Mouse (Mus musculus) limb, embryonic 12.5 days (tissue): ENCODE measurements around the gene Fam71a. TPM values are rescaled to one million over a fixed set of nuclear protein-coding genes. Genes with fewer than 3 reads are reported as not detected.

Source experiments
- ATAC-seq: fragments of 200-750 bp; cut with Nextera tagmentation; 2 replicates; pipeline ENCODE4 v1.8.0; 2017; ENCODE audit warnings: low read depth, moderate TSS enrichment; ENCODE audit not compliant: insufficient number of reproducible peaks, insufficient read depth, low FRiP score, low TSS enrichment
- H3K27ac ChIP-seq: fragments of 300-500 bp; sonication (generic); 2 replicates; pipeline ENCODE4 v1.5.1; 2016; ENCODE audit warnings: mild to moderate bottlenecking, moderate library complexity
- H3K27me3 ChIP-seq: fragments of 300-500 bp; sonication (generic); 2 replicates; pipeline ENCODE4 v1.6.1; 2016; ENCODE audit warnings: mild to moderate bottlenecking, moderate library complexity
- H3K36me3 ChIP-seq: fragments of 300-500 bp; sonication (generic); 2 replicates; pipeline ENCODE4 v1.6.1; 2016; ENCODE audit warnings: mild to moderate bottlenecking, moderate library complexity
- H3K4me1 ChIP-seq: fragments of 300-500 bp; sonication (generic); replicated peaks from 2 replicates; pipeline ENCODE4 v1.6.1; 2016
- H3K4me2 ChIP-seq: fragments of 300-500 bp; sonication (generic); 2 replicates; pipeline ENCODE4 v1.6.1; 2016; ENCODE audit warnings: mild to moderate bottlenecking, moderate library complexity
- H3K4me3 ChIP-seq: fragments of 300-500 bp; sonication (generic); replicated peaks from 2 replicates; pipeline ENCODE4 v1.5.1; 2016; ENCODE audit warnings: mild to moderate bottlenecking
- H3K9ac ChIP-seq: fragments of 300-500 bp; sonication (generic); replicated peaks from 2 replicates; pipeline ENCODE4 v1.6.1; 2016; ENCODE audit warnings: mild to moderate bottlenecking, moderate library complexity
- H3K9me3 ChIP-seq: fragments of 300-500 bp; sonication (generic); 2 replicates; pipeline ENCODE4 v1.6.1; 2016; ENCODE audit warnings: mild to moderate bottlenecking, moderate library complexity
- WGBS: fragments of 180-500 bp; shearing (Covaris S2); methylation state at CpG from one replicate; pipeline ENCODE4 v1.1.7; 2016; 5-methylcytosine and 5-hydroxymethylcytosine counted together
- polyA plus RNA-seq: library from polyadenylated mRNA; unstranded; fragments of >200 nt; fragmentation: Nextera tagmentation; extraction: Ambion mirVana; gene quantifications from 2 replicates; pipeline ENCODE4 v1.2.1, GENCODE M21; 2016

Fam71a gene
- not detected in 2 replicates for polyA plus RNA-seq

DNA sequence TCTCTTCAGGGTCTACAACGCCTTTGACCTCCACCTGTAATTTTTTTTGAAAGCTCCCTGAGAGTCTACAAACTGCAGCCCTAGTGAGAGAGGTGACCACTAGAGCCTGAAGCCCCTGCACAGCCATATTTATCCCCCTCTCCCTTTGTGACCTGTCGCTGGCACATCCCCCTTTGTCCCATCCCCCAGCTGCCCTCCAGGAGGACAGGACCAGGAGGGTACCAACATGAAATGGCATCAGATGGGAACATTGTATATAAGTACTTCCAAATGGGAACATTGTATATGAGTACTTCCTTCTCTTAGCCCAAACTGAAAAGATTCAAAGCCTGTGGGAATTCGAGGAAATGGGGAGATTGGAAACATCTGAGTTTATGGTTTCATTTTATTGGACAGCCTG lies at the start of gene Fam71a:
Gene Fam71a (minus strand): TSS at position 101 of the 400 bp plus-strand sequence.
- no peaks in the 10 kb centered on the region for H3K36me3 ChIP-seq
- H3K9me3 ChIP-seq = 0 out of 2 replicates have a peak, but pooled peaks cover 4% of the 10 kb centered on the region
- ATAC-seq = no peak
- H3K4me1 ChIP-seq = no peaks in the 10 kb centered on the region
- H3K4me2 ChIP-seq = no peak within 1 kb of the TSS
- H3K9ac ChIP-seq = no peak within 1 kb of the TSS
- no peak within 1 kb of the TSS for H3K27ac ChIP-seq
- no peaks in the 10 kb centered on the region for H3K27me3 ChIP-seq
- H3K4me3 ChIP-seq = no peak within 1 kb of the TSS
- 78% methylated on average over 3 of the region's 3 CpGs for WGBS

DNA sequence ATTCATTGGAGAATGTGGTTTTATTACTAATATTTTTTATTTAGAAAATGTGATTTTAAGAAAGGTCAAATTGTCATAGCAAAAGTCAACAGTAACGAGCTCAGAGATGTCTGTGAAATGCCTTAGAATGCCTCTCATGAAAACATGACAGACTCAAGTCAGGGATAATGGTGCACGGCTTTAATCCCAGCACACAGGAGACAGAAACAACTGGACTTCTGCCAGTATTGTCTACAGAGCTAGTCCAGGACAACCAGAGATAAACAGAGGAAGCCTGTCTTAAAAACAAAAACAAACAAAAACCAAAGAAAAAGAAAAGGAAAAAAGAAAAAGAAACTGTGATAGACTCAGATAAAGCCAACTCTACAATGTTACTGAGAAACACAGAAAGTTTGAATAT lies 46.5 kb upstream of the Fam71a start:
- WGBS = 64% methylated on average over 2 of the region's 2 CpGs

DNA sequence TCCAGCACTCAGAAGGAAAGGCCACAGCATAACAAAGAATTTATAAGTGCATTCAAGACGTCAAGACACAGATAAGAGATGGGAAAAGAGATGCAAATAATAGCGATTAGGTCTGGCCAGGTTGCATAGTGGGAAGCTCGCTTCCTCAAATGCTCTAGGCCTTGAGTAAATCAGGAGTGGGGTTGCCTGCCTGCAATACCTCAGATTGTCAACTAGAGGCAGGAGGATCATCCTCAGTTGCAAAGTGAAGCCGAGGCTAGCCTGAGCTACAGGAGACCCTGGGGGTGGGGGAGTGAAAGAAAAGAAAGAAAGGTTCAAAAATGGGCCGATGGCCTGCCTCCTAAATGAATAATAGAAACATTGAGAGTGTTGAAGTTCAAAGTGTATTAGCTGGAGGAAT lies 41.2 kb upstream of the Fam71a start:
- no peak for ATAC-seq
- H3K27me3 ChIP-seq = no peaks in the 10 kb centered on the region
- 75% methylated on average over 5 of the region's 5 CpGs for WGBS
- no peak overlapping the region for H3K27ac ChIP-seq
- H3K9me3 ChIP-seq = no peaks in the 10 kb centered on the region
- no peak overlapping the region for H3K4me2 ChIP-seq
- H3K36me3 ChIP-seq = no peaks in the 10 kb centered on the region
- H3K4me1 ChIP-seq = no peaks in the 10 kb centered on the region
- H3K9ac ChIP-seq = no peak overlapping the region
- H3K4me3 ChIP-seq = no peak overlapping the region

More for the DNA sequence above, 46.5 kb upstream of the Fam71a start:
- Histone ChIP-seq H3K27ac (no peak overlapping the region), H3K9me3 (no peaks in the 10 kb centered on the region), H3K27me3 (peaks cover 3% of the 10 kb centered on the region), H3K4me2 (no peak overlapping the region), H3K9ac (no peak overlapping the region), H3K4me3 (no peak overlapping the region), H3K4me1 (0 out of 2 replicates have a peak, but pooled peaks cover 3% of the 10 kb centered on the region), H3K36me3 (no peaks in the 10 kb centered on the region)
- ATAC-seq = no peak

DNA sequence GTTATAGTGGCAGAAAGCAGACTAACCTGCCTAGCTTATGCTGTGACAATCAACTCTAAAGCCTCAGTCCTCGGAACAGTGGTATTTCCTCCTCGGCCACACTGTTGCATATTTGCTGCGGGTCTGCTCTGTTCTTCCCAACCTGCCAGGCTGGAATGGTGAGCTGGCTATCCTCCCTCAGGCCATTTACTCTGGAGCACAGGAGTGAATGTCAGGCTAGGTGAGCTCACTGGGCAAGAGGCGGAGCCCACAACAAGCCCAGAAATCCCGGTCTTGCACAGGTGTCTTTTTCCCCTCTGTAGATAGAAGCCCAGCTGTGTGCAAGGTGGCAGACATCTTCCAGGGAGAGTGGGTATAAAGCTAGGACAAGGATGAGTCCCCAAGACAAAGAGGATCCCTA lies 40.3 kb upstream of the Fam71a start:
- Histone ChIP-seq H3K27me3 (no peaks in the 10 kb centered on the region), H3K4me2 (no peak overlapping the region), H3K4me3 (no peak overlapping the region), H3K27ac (no peak overlapping the region), H3K9ac (no peak overlapping the region), H3K4me1 (no peaks in the 10 kb centered on the region), H3K36me3 (no peaks in the 10 kb centered on the region), H3K9me3 (no peaks in the 10 kb centered on the region)
- ATAC-seq = no peak
- 77% methylated on average over 5 of the region's 5 CpGs for WGBS

DNA sequence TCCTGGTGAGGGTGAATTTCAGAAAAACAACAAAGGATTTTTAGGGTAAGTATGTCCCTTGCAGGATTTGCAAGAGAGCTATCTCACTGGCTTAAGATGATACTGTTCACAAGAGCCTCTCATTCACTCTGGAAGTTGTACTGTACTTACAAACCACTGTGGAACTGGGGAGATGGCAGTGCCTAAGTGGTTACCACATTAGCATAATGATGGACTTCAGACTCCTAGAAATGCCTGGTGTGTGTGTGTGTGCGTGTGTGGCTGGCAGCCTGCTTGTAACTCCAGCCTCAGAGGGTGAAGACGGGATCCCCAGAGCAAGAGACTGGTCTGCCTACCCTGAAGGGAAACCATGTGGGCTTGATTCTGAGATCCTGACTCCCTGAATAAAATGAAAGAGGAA lies 38.9 kb upstream of the Fam71a start:
- H3K9ac ChIP-seq = no peak overlapping the region
- no peaks in the 10 kb centered on the region for H3K36me3 ChIP-seq
- H3K4me2 ChIP-seq = no peak overlapping the region
- H3K27ac ChIP-seq = no peak overlapping the region
- H3K4me3 ChIP-seq = no peak overlapping the region
- H3K9me3 ChIP-seq = no peaks in the 10 kb centered on the region
- H3K27me3 ChIP-seq = no peaks in the 10 kb centered on the region
- WGBS = 76% methylated on average over 2 of the region's 2 CpGs
- no peaks in the 10 kb centered on the region for H3K4me1 ChIP-seq
- ATAC-seq = no peak

DNA sequence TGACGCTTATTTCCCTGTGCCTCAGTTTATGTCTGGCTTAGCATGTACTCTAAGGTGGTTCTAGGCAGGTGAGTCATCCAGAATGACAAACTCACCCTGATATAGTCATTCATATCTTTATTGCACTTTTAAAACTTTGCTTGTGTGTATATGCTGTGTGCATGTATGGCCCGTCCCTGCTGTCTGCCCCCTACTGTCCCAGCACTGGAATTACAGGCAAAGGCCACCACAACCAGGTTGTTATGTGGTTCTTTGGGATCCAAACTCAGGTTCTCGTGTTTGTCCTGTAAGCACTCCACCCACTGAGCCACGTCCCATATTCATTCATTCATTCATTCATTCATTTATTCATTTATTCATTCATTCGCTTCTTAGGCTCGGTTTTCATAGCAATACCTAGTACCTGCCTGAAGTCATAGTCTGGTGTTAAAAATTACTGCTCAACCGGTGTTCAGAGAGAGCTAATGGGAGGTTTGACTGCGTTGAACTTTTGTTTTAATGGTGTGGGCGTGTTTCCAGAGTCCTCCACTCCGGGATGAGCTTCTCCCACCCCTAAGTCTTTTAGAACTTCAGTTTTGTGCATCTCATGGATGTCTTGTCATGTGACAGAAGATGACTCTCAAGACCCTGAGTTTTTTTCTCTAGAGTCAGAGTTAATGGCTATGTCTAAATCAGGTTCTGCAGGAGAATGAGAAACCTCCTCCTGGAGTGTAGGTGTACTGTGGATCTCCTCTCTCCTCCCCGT lies 37.8 kb upstream of the Fam71a start:
- WGBS = 83% methylated on average over 11 of the region's 11 CpGs
- H3K4me1 ChIP-seq = no peaks in the 10 kb centered on the region
- H3K9ac ChIP-seq = no peak overlapping the region
- no peaks in the 10 kb centered on the region for H3K36me3 ChIP-seq
- no peak overlapping the region for H3K4me3 ChIP-seq
- no peak overlapping the region for H3K4me2 ChIP-seq
- no peaks in the 10 kb centered on the region for H3K9me3 ChIP-seq
- no peaks in the 10 kb centered on the region for H3K27me3 ChIP-seq
- ATAC-seq = no peak
- no peak overlapping the region for H3K27ac ChIP-seq

DNA sequence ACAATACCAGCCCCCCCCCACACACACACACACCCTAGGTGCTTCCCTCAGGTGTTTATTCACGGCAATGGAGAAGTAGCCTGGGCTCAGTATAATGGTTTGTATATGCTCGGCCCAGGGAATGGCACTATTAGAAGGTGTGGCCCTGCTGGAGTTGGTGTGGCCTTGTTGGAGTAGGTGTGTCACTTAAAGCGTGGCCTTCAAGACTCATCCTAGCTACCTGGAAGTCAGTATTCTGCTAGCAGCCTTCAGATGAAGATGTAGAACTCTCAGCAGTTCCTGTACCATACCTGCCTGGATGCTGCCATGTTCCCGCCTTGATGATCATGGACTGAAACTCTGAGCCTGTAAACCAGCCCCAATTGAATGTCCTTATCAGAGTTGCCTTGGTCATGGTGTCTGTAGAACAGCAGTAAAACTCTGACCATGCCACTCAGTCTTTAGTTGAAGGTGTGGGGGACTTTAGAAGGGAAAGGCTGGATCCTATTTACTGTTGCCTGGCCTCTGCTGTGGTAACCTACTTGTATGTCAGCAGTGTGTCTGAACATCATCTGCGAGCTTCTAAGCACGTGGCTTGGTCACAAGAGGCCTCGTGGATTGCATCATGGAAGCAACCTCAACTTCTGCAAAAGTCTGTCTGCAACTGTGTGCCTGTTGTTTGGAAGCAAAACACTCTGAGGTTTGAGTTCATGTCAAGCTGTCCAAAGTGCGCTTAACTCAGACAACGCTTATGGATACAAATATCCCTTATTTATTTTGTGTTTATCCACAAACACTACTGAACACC lies 36.4 kb upstream of the Fam71a start:
- 86% methylated on average over 9 of the region's 9 CpGs for WGBS
- no peak for ATAC-seq
- Histone ChIP-seq H3K27me3 (no peaks in the 10 kb centered on the region), H3K4me1 (no peaks in the 10 kb centered on the region), H3K4me3 (no peak overlapping the region), H3K9ac (no peak overlapping the region), H3K4me2 (no peak overlapping the region), H3K27ac (no peak overlapping the region), H3K36me3 (no peaks in the 10 kb centered on the region), H3K9me3 (no peaks in the 10 kb centered on the region)

DNA sequence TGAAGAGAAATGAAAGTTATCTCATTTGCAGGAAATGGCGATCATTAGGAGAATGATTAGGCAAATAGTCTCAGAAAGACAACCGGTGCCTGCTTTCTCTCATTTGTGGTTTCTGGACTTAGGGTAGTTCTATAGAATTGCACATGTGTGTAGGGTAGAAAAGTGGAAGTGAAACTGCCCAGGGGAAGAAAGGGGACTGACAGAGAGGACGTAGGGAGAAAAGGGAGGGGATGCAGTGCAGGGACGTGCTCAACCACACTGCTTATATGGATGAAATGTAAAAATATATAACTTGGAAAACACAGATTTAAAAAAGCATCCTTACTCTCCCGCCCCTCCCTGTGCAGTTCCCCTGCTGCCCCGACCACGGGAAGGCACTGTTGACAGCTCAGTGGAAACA lies 33.3 kb upstream of the Fam71a start:
- no peak for ATAC-seq

DNA sequence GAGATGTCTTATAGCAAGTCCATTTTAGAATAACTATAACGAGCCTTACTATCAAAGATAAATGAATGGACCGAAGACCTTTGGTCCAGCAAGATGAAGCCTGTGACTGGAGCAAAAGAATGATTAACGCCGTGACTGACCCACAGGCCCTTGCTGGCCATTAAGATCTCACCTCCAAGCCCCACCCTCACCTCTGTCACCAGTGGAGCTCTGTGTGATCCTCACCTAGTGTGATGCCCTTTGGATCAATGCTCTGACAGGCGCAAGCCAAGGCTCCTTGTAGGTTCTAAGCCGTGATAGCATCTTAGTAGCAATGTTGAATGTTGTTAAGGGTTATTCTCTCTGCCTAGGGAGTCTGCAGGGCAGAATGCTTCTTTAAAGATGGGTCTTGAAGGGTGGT lies 31.4 kb upstream of the Fam71a start:
- Histone ChIP-seq H3K9me3 (no peaks in the 10 kb centered on the region), H3K27ac (no peak overlapping the region), H3K4me2 (no peak overlapping the region), H3K4me1 (no peaks in the 10 kb centered on the region), H3K4me3 (no peak overlapping the region), H3K9ac (no peak overlapping the region), H3K36me3 (no peaks in the 10 kb centered on the region), H3K27me3 (peaks cover 14% of the 10 kb centered on the region)
- ATAC-seq = no peak
- WGBS = 90% methylated on average over 6 of the region's 6 CpGs

More for the DNA sequence above, 33.3 kb upstream of the Fam71a start:
- no peak overlapping the region for H3K4me3 ChIP-seq
- 0 out of 2 replicates have a peak, but pooled peaks cover 4% of the 10 kb centered on the region for H3K27me3 ChIP-seq
- no peaks in the 10 kb centered on the region for H3K36me3 ChIP-seq
- H3K4me1 ChIP-seq = no peaks in the 10 kb centered on the region
- H3K4me2 ChIP-seq = no peak overlapping the region
- no peak overlapping the region for H3K27ac ChIP-seq
- no peaks in the 10 kb centered on the region for H3K9me3 ChIP-seq
- 70% methylated on average over 7 of the region's 7 CpGs for WGBS
- no peak overlapping the region for H3K9ac ChIP-seq

DNA sequence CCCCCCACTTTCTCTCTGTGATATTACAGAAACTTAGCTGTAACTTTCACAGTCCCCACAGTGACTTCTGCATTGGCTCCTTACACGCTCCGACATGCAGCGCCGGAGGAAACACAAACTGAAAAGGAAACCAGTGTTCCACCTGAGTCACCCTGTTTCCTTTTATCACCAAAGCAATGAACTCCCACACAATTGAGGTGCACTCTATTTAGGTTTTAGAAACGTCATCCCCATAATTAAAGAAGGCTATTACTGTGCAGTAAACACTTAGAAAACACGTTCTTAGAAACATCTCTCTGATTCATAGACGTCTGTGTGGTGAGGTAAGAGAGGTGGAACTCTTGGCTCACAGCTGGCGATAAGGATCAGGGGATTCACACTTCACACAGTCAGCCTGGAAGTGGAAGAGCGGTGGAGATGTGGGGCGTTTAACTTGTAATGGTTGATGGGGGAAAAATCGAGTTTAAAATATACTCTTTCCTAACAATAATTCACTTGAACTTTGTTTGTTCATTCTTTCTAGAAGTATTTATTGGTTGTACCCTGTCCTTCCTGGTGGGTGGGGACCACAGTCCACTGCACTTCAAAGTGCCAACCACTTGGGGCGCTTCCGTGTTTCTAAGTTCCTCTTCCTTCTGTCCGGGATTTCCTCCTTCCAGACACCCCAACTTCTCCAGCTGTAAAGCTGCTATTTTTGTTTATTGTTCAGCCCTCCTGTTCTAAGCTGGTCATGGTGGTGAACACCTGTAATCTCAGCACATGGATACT lies 29.2 kb upstream of the Fam71a start:
- peaks cover 30% of the 10 kb centered on the region for H3K27me3 ChIP-seq
- ATAC-seq = no peak
- no peak overlapping the region for H3K4me3 ChIP-seq
- H3K9me3 ChIP-seq = no peaks in the 10 kb centered on the region
- no peak overlapping the region for H3K27ac ChIP-seq
- H3K9ac ChIP-seq = no peak overlapping the region
- no peaks in the 10 kb centered on the region for H3K4me1 ChIP-seq
- H3K4me2 ChIP-seq = no peak overlapping the region
- H3K36me3 ChIP-seq = no peaks in the 10 kb centered on the region
- WGBS = 46% methylated on average over 14 of the region's 14 CpGs

DNA sequence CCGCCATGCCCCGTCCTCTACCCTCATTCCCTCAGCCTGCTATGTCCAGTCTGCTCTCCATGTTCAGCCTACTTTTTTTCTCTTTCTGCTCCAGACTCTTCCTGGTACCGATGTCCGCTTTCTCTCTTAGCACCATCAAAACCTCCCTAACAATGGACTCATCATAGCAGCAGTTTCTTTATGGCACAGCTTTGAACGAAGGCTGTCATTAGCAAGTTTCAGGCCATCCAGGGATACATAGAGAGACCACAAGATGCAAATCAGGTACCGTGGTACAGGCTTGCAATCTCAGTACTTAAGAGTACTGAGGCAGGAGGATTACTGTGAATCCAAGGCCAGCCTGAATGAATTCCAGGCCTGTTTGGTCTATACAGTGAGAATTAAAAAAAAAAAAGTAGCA lies 28.1 kb upstream of the Fam71a start:
- Histone ChIP-seq H3K36me3 (no peaks in the 10 kb centered on the region), H3K4me1 (no peaks in the 10 kb centered on the region), H3K4me3 (no peak overlapping the region), H3K9me3 (no peaks in the 10 kb centered on the region), H3K27me3 (peaks cover 40% of the 10 kb centered on the region), H3K4me2 (no peak overlapping the region), H3K27ac (no peak overlapping the region), H3K9ac (no peak overlapping the region)
- WGBS = 89% methylated on average over 6 of the region's 6 CpGs
- no peak for ATAC-seq
